Mouse (Mus musculus) layer of hippocampus, adult 9-11 months (tissue): ENCODE data around the gene Arfgef2.

Experiments
- DNase-seq: peaks from one replicate; pipeline ENCODE4 v3.0.0; 2022

The Arfgef2 gene

GRCm38 (mm10) chr2:166862505-166862904 lies 57.1 kb downstream of the Arfgef2 start:
- no peak for DNase-seq

- DNase-seq = peak; percentile 17
Measured at GRCm38 (mm10) chr2:166865476-166865875, 60.1 kb downstream of the Arfgef2 start.

- no peak for DNase-seq
Measured at GRCm38 (mm10) chr2:166870271-166870865, 65.0 kb downstream of the Arfgef2 start.

- DNase-seq = no peak
Measured at GRCm38 (mm10) chr2:166870899-166871298, 65.5 kb downstream of the Arfgef2 start.

GRCm38 (mm10) chr2:166874675-166875280 lies 69.4 kb downstream of the Arfgef2 start:
- DNase-seq = peak; percentile 17

- DNase-seq = no peak
Measured at GRCm38 (mm10) chr2:166875561-166875960, 70.2 kb downstream of the Arfgef2 start.

- no peak for DNase-seq
Measured at GRCm38 (mm10) chr2:166876331-166876730, 70.9 kb downstream of the Arfgef2 start.

- no peak for DNase-seq
Measured at GRCm38 (mm10) chr2:166885066-166885465, 79.7 kb downstream of the Arfgef2 start.

- no peak for DNase-seq
Measured at GRCm38 (mm10) chr2:166885619-166886018, 80.2 kb downstream of the Arfgef2 start.

- DNase-seq = no peak
Measured at GRCm38 (mm10) chr2:166886231-166886630, 80.8 kb downstream of the Arfgef2 start.

- DNase-seq = no peak
Measured at GRCm38 (mm10) chr2:166887816-166888215, 82.4 kb downstream of the Arfgef2 start.

GRCm38 (mm10) chr2:166891366-166891880 lies 86.0 kb downstream of the Arfgef2 start:
- no peak for DNase-seq

- no peak for DNase-seq
Measured at GRCm38 (mm10) chr2:166892158-166892680, 86.8 kb downstream of the Arfgef2 start.

GRCm38 (mm10) chr2:166893036-166893435 lies 87.6 kb downstream of the Arfgef2 start:
- DNase-seq = no peak

- peak; percentile 16 for DNase-seq
Measured at GRCm38 (mm10) chr2:166896368-166896767, 91.0 kb downstream of the Arfgef2 start.

- no peak for DNase-seq
Measured at GRCm38 (mm10) chr2:166896974-166897373, 91.6 kb downstream of the Arfgef2 start.

- DNase-seq = no peak
Measured at GRCm38 (mm10) chr2:166899161-166899560, 93.8 kb downstream of the Arfgef2 start.

- DNase-seq = no peak
Measured at GRCm38 (mm10) chr2:166899746-166900145, 94.4 kb downstream of the Arfgef2 start.

- no peak for DNase-seq
Measured at GRCm38 (mm10) chr2:166900792-166901505, 95.6 kb downstream of the Arfgef2 start.

- DNase-seq = no peak
Measured at GRCm38 (mm10) chr2:166903719-166904282, 98.4 kb downstream of the Arfgef2 start.

GRCm38 (mm10) chr2:166905711-166906522 lies 100.5 kb downstream of the Arfgef2 start, which contains the start of gene Cse1l:
Gene Cse1l, plus strand, starts transcription at chr2:166906040.
- DNase-seq = peak; percentile 97

GRCm38 (mm10) chr2:166906523-166907182 lies 101.3 kb downstream of the Arfgef2 start:
- peak; percentile 16 for DNase-seq
